In genomic region chr5:112213331-112214240, GRCm38 (mm10) we compare ENCODE assay signal across 8 mouse cellular contexts. TPM values are rescaled to one million over a fixed set of nuclear protein-coding genes. Genes with fewer than 3 reads are reported as not detected.
DNase-seq lines count a peak whose midpoint lies in the region; ATAC-seq lines count a peak whose summit lies in the region.
"Had no signal": no experiment of that assay in that cellular context is flagged by ENCODE, and none has a peak within 500 bp of the region (broad histone marks: within the 10 kb centered on the region; RNA-seq: fewer than 3 reads in every experiment).

No protein-coding gene starts in this region.

- 16% methylated on average over 19 of the region's 19 CpGs for WGBS in forebrain, embryonic 16.5 days
- 19% methylated on average over 19 of the region's 19 CpGs for WGBS in midbrain, embryonic 12.5 days

- ATAC-seq in forebrain, embryonic 16.5 days: peak; percentile 46
- ATAC-seq in midbrain, embryonic 12.5 days (ENCODE audit: low FRiP score, low read depth): peak; percentile 67
- ATAC-seq in cerebellum, adult (ENCODE audit: insufficient number of reproducible peaks, low FRiP score, low TSS enrichment): no peak

- no peak overlapping the region for H3K4me3 ChIP-seq in forebrain, embryonic 16.5 days (replicated peaks; ENCODE audit: low read length)
- H3K4me3 ChIP-seq in midbrain, embryonic 12.5 days: no peak overlapping the region

- H3K36me3 ChIP-seq in forebrain, embryonic 16.5 days (ENCODE audit: control insufficient read depth, insufficient read depth): no peaks in the 10 kb centered on the region
- peaks cover 11% of the 10 kb centered on the region for H3K36me3 ChIP-seq in midbrain, embryonic 12.5 days
- H3K36me3 ChIP-seq: G1E had no signal

- H3K4me2 ChIP-seq in forebrain, embryonic 16.5 days (ENCODE audit: low read length): peak overlapping the region; percentile 35
- peak overlapping the region; percentile 28 for H3K4me2 ChIP-seq in midbrain, embryonic 12.5 days (replicated peaks)

- peak overlapping the region; percentile 70 for H3K27ac ChIP-seq in forebrain, embryonic 16.5 days (ENCODE audit: low read length)
- H3K27ac ChIP-seq in midbrain, embryonic 12.5 days (replicated peaks): peak overlapping the region; percentile 90

- no peaks in the 10 kb centered on the region for H3K9me3 ChIP-seq in forebrain, embryonic 16.5 days (ENCODE audit: control insufficient read depth, low read length)
- H3K9me3 ChIP-seq in midbrain, embryonic 12.5 days: no peaks in the 10 kb centered on the region

- peak overlapping the region; percentile 46 for H3K9ac ChIP-seq in forebrain, embryonic 16.5 days (replicated peaks; ENCODE audit: low read depth, low read length)
- H3K9ac ChIP-seq in midbrain, embryonic 12.5 days (replicated peaks): peak overlapping the region; percentile 46

- H3K4me1 ChIP-seq in forebrain, embryonic 16.5 days (replicated peaks; ENCODE audit: control insufficient read depth, insufficient read depth, low read length): peaks cover 49% of the 10 kb centered on the region
- peaks cover 60% of the 10 kb centered on the region for H3K4me1 ChIP-seq in midbrain, embryonic 12.5 days

- DNase-seq in R1 (ENCODE audit: low read depth, low spot score): peak; percentile 49
- DNase-seq in brain, adult 2 months (ENCODE audit: low read depth, low spot score): peak; percentile 66
- DNase-seq in thymus, postnatal 0 days (ENCODE audit: low spot score): no peak
- no peak for DNase-seq in gastrocnemius, postnatal 25 days

- H3K27me3 ChIP-seq in forebrain, embryonic 16.5 days (replicated peaks; ENCODE audit: control insufficient read depth, insufficient read depth, low read length): no peaks in the 10 kb centered on the region
- H3K27me3 ChIP-seq in midbrain, embryonic 12.5 days: no peaks in the 10 kb centered on the region; the same call in 1 of the 2 replicates

RNA-seq across cellular contexts. Expression of gene Cryba4, which starts 38.7 kb away (rescaled TPM):
- 0.75 and 1.4 TPM in 2 replicates for polyA plus RNA-seq in forebrain, embryonic 16.5 days (2015; fragmentation: Nextera tagmentation; extraction: Ambion mirVana)
- polyA plus RNA-seq in midbrain, embryonic 12.5 days (2016; fragmentation: Nextera tagmentation; extraction: Ambion mirVana): 1.3 and 2.0 TPM in 2 replicates
- polyA plus RNA-seq in thymus, postnatal 0 days (2015; fragmentation: Nextera tagmentation; extraction: Ambion mirVana): 1.2 and 1.8 TPM in 2 replicates
- under 1 TPM in 1 of 2 experiments, not detected in 1; 0.46 TPM for total RNA-seq in gastrocnemius, postnatal 25 days (2021)

RNA-seq across cellular contexts. Expression of gene Crybb1, which starts 42.0 kb away (rescaled TPM):
- polyA plus RNA-seq in forebrain, embryonic 16.5 days (2015; fragmentation: Nextera tagmentation; extraction: Ambion mirVana): 4.6 and 5.8 TPM in 2 replicates
- polyA plus RNA-seq in midbrain, embryonic 12.5 days (2016; fragmentation: Nextera tagmentation; extraction: Ambion mirVana): 1.3 and 1.9 TPM in 2 replicates
- 0.49 and 0.74 TPM in 2 replicates for polyA plus RNA-seq in thymus, postnatal 0 days (2015; fragmentation: Nextera tagmentation; extraction: Ambion mirVana)
- 1 to 10 TPM; 3.2 to 3.9 TPM for total RNA-seq in gastrocnemius, postnatal 25 days (2021)
- total RNA-seq: G1E had no signal
- polyA plus RNA-seq: G1E had no signal

Comparison
In these comparisons a context has a peak if more than half of its experiments do, and no peak if none do; other contexts are left out.
1. DNase-seq: peak in R1 (single experiment) and brain, adult 2 months (single experiment); none in thymus, postnatal 0 days (single experiment) and gastrocnemius, postnatal 25 days (single experiment).